Mouse (Mus musculus): ENCODE measurements around the gene Aebp2.

GRCm38 (mm10) chr6:140689617-140690404 is 67.3 kb downstream of the Aebp2 start:
- no peak for TF ChIP-seq GATA1 (IDR thresholded peaks at IDR 0.05; ENCODE audit: low read length)
- TF ChIP-seq TAL1 (IDR thresholded peaks at IDR 0.05; ENCODE audit: low read length) = no peak
